Mouse (Mus musculus): ENCODE measurements around the gene Phf10.
A peak's percentile ranks its signal among the peaks of the same experiment; 100 is the strongest.
"Not testable (repeated sequence)": the region's sequence is repeated elsewhere in the genome, so short reads cannot be mapped to it uniquely, and the experiment has no call there.

Gene Phf10

GRCm38 (mm10) chr17:14943009-14943728, 17.9 kb downstream of the Phf10 start, which contains the start of the genes Wdr27 and 1600012H06Rik:
Gene Wdr27, minus strand, starts transcription at chr17:14943158.
Gene 1600012H06Rik, plus strand, starts transcription at chr17:14943184.
- DNase-seq (ENCODE audit: low read depth, low spot score), result peak; percentile 97

GRCm38 (mm10) chr17:14942181-14942580, 18.9 kb downstream of the Phf10 start:
- DNase-seq (ENCODE audit: low read depth, low spot score), result not testable (repeated sequence)

GRCm38 (mm10) chr17:14935841-14936605, 25.1 kb downstream of the Phf10 start:
- DNase-seq (ENCODE audit: low read depth, low spot score), result no peak

GRCm38 (mm10) chr17:14935280-14935679, 25.8 kb downstream of the Phf10 start:
- DNase-seq (ENCODE audit: low read depth, low spot score), result not testable (repeated sequence)

GRCm38 (mm10) chr17:14931469-14931868, 29.6 kb downstream of the Phf10 start:
- no peak for DNase-seq (ENCODE audit: low read depth, low spot score)

GRCm38 (mm10) chr17:14930697-14931096, 30.4 kb downstream of the Phf10 start:
- DNase-seq (ENCODE audit: low read depth, low spot score), result no peak

- no peak for DNase-seq (ENCODE audit: low read depth, low spot score)
Measured at GRCm38 (mm10) chr17:14928631-14929030, 32.4 kb downstream of the Phf10 start.

- peak; percentile 81 for DNase-seq (ENCODE audit: low read depth, low spot score)
Measured at GRCm38 (mm10) chr17:14927644-14928218, 33.3 kb downstream of the Phf10 start.

- no peak for DNase-seq (ENCODE audit: low read depth, low spot score)
Measured at GRCm38 (mm10) chr17:14921582-14921981, 39.5 kb downstream of the Phf10 start.

GRCm38 (mm10) chr17:14917866-14918265, 43.2 kb downstream of the Phf10 start:
- DNase-seq (ENCODE audit: low read depth, low spot score), result peak; percentile 30

GRCm38 (mm10) chr17:14914401-14914800, 46.7 kb downstream of the Phf10 start:
- no peak for DNase-seq (ENCODE audit: low read depth, low spot score)

GRCm38 (mm10) chr17:14912981-14913380, 48.1 kb downstream of the Phf10 start:
- no peak for DNase-seq (ENCODE audit: low read depth, low spot score)

GRCm38 (mm10) chr17:14912420-14912819, 48.7 kb downstream of the Phf10 start:
- DNase-seq (ENCODE audit: low read depth, low spot score), result peak; percentile 45

- no peak for DNase-seq (ENCODE audit: low read depth, low spot score)
Measured at GRCm38 (mm10) chr17:14910771-14911170, 50.3 kb downstream of the Phf10 start.

GRCm38 (mm10) chr17:14909331-14909730, 51.7 kb downstream of the Phf10 start:
- peak; percentile 35 for DNase-seq (ENCODE audit: low read depth, low spot score)

- no peak for DNase-seq (ENCODE audit: low read depth, low spot score)
Measured at GRCm38 (mm10) chr17:14907136-14907535, 53.9 kb downstream of the Phf10 start.

- DNase-seq (ENCODE audit: low read depth, low spot score), result no peak
Measured at GRCm38 (mm10) chr17:14906611-14907010, 54.5 kb downstream of the Phf10 start.

GRCm38 (mm10) chr17:14904637-14905265, 56.3 kb downstream of the Phf10 start:
- DNase-seq (ENCODE audit: low read depth, low spot score), result peak; percentile 59

GRCm38 (mm10) chr17:14904206-14904605, 56.9 kb downstream of the Phf10 start:
- DNase-seq (ENCODE audit: low read depth, low spot score), result no peak

- DNase-seq (ENCODE audit: low read depth, low spot score), result no peak
Measured at GRCm38 (mm10) chr17:14903212-14903611, 57.9 kb downstream of the Phf10 start.

GRCm38 (mm10) chr17:14898972-14899371, 62.1 kb downstream of the Phf10 start:
- no peak for DNase-seq (ENCODE audit: low read depth, low spot score)

GRCm38 (mm10) chr17:14895058-14895457, 66.0 kb downstream of the Phf10 start:
- peak; percentile 31 for DNase-seq (ENCODE audit: low read depth, low spot score)
